Mouse (Mus musculus) Muller cell, postnatal 12 days (primary cell): ENCODE data around the gene Specc1.

Experiments
- DNase-seq: peaks from one replicate; pipeline ENCODE4 v3.0.0-alpha.2; 2015; ENCODE audit errors: inconsistent ontology term

Gene Specc1

DNA sequence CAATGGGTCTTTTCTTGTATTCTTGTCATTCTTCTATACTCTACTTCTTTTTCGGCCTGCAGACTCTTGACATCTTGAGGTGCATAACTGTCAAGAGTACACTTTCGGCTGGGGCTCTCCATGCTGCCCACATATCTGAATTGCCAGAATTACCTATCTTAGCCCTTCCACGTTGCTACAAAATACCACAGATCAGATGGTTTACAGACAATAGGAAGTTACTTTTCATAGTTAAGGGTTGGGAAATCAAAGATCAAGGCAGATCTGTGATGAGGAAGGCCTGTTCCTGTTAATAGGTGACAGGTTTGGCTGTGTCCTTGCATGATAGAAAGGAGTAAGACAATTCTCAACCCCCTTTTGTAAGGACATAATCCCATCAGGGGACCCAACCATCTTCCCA lies 209.9 kb downstream of the Specc1 start:
- no peak for DNase-seq

DNA sequence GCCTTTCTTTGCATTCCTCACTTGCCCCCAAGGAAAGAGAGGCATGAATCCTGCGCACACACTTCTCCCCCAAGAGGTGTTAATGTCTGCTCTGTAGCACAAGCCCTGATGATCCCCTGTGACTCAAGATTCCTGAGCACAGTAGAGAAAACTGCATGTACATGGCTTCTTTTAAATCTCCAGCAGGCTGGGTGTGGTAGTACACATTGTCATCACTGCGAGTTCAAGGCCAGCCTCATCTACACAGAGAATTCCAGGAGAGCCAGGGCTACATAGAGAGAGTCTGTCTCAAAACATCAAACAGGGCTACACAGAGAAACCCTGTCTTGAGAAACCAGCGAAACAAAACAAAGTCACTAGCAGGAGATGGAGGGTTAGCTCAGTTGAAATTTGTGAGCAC lies 211.6 kb downstream of the Specc1 start:
- DNase-seq, result no peak

DNA sequence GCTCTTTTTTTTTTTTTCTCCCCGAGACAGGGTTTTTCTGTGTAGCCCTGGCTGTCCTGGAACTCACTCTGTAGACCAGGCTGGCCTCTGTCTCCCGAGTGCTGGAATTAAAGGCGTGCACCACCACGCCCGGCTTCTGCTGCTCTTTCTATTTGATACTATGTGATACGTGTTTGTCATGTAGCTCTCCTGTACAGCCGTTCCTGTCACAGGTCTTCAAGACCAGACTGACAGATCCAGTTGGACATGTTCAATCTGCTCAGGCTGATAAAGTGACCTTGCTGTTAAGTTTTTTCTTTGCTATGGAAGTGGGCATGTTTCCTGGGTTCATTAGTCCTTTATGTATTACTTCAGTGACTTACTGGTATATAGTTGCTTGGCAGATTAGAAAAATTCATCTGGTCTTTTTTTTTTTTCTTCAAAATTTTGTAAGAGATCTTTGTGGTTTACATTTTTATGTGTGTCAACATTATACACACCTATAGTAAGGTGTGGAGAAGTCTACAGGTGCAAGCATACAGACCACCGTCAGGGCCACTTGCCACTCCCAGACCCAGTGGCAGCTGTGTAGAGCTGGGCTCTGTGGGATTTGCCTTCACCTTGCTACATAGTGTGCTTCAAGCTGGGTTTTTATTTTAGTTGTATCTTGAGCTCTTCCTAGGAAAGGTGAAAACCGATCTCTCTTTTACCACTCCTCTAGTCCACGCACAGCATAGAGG lies 221.0 kb downstream of the Specc1 start:
- no peak for DNase-seq

DNA sequence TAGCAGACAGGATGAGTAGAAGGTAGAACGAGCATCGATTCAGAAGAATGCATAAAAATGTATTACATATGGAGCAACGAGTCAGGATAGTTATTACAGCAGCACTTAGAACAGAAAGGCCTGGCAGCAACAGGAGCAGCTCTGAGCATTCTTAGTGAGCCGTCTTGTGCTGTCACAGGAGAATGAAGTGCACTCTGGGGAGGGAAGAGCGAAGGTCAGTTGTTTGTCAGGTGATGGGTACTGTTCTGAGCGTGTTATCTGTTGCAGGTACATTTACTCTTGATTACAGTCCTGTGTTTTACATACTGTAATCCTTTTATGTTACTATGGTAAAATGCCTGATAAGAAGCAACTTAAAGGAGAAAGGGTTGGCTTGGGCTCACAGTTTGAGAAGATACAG lies 224.2 kb downstream of the Specc1 start:
- DNase-seq, result no peak

DNA sequence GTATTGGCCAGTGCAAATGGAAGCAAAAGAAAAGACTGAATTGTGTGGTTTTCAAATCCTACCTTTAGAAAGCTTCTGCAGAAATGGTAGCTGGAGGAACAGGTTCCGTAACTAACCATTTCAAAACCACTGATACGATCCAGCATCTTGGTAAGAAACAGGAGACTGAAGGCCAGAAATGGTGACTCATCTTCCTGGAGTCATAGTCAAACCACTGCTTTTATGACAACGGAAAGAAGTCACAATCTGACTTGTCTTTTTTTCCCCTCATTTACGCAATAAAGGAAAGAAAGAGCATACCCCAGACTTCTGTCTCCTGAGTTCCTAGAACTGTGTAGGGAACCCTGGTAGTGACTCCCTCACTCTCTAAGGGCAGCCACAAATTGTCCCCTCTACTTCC lies 228.3 kb downstream of the Specc1 start:
- peak; percentile 17 for DNase-seq

DNA sequence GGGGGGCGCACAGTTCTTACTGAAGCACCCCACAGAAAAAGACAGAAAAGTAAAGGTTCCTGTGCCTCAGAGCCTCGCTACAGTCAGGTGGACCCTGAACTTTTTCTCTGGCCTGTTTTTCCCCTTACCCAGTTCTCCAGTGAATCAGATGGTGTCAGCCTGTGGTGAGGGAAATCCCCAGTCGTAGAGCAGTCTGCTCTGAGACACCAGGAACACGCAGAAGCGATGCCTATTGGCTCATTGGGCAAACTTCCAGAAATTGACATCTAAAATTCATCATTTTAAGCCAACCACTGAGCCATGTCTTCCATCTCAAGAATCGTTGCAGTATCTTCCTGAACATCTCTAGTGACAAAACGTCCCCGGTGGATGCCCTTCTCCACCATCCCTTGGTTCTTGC lies 230.5 kb downstream of the Specc1 start:
- DNase-seq, result no peak

DNA sequence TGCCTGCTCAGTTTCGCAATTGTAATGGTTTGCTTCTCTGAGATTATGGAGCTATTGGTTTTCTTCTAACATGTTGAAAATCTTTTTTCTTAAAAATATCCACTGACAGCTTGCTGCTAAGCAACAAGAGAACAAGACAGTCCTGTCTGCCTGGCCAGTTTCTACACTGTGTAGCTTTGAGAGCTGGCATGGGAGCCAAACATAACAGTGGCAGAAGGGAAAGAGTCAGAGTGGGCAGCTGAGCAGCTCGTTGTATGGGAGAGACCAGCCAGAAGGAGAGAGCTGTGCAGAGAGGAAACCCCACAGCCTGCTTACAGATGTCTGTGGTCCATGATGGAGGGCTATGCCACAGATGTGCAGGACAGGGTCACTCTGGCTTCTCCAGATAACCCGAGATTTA lies 235.5 kb downstream of the Specc1 start:
- no peak for DNase-seq

DNA sequence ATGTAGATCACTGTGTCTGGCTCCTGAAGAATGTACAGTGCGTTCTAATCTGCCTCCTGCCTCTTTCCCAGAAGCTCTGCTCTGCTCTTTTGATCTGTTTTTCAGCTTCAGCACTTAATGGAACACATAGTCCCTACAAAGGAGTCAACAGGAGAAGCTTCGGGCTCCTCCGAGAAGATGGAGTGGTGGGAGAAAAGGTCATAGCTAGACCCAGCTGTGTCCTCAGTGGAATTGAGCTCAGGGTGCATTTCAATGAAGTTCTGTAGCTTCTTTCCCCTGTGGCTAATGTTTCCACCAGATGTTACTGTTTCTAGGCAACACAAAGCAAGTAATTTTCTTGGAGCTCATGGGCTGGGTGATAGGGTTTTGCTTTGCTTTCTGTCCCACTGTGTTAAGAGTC lies 236.6 kb downstream of the Specc1 start:
- no peak for DNase-seq

DNA sequence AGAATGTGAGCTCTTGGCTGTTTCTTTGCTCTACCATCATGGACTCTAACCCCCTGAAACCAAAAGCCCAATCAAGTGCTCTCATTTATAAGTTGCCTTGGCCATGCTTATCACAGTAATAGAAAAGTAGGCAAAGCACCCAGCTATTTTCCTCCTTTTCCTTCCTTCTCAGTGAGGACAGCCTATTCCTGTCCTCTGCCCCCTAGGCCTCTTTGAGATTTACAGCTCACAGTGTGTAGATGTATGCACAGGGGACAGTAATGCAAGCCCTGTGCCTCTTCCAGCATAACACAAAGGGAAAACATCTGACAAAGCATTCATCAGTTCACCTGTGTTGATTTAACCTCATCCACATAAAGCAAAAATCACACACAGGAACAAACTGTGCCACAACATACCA lies 237.7 kb downstream of the Specc1 start:
- no peak for DNase-seq

DNA sequence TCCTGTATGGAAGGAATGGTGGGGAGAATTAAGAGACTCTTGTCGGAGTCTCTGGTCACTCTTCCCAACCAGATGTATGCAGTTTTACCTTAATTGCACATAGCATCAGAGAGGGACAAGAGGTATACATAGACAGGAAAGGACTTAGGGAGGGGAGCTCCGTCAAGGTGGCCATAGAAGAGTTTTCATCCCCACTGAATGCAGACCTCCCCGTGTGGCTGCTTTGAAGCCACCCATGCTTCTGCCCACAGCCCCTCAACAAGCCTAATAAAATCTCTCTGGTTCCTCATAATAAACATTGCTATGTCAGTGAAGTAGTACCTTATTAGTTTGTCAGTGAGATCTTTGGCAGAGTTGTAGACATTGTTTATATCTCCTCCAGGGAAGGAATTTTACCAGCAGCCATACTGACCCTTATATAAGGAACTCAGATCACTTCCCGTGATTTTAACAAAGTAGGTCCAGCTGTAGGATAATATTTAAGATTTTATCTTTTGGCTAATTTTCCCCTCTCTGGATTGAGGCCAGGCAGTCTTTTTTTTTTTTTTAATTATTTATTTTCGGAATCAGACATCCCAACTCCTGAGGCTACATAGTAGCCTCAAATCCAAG lies 244.4 kb downstream of the Specc1 start:
- DNase-seq, result no peak

DNA sequence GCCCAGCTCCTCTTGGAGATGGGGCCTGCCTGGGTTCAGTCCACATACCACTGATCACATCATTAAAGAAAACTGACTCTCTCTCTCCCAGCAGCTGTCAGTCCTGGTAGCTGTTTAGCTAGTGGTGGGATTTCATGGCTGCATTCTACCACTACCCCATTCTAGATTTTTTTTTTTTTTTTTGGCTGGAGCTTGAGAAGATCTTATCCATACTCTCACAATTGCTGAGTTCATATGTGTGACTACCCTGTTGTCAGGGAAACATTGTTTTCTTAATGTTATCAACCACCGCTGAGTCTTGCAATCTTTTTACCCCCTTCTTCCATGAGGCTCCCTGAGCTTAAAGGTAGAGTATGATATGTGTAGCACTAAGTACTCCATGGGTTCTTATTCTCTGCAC lies 246.1 kb downstream of the Specc1 start:
- no peak for DNase-seq

DNA sequence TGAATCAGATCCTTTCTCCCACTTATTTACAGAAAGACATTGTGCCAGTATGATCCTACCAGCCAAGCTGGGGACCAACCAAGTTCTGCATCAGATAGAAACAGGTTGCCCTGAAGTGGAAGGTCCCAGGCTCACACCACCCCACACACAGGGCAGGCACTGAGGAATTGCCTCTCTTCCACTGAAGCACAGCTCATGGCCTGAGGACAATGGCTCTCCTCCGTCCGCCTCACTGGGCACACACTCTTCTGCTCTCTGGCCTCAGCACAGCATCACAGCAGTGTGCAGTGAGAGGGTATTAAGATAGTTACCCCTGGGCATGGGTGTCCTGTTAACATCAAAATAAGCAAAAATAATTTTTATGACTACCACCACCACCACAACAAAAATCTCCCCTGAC lies 252.5 kb downstream of the Specc1 start:
- peak; percentile 57 for DNase-seq

DNA sequence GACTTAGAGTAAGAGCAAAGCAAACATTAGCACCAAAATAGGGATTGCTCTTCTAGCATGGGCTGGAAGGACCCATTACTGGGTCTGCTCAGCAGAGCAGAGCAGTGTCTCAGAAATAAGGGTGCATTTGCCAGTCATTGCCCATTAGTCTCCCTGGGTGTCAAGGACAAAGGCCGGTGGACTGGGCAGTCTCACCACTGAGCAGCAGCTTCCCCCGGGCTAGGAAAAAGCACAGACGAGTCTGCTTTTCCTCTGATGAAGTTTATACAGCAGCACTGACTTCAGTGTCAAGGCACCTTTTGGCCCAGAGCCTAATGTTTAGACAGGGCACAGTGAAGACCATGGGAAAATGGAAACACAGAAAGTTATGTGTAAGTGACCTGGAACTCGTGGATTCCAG lies 253.3 kb downstream of the Specc1 start:
- DNase-seq, result no peak

DNA sequence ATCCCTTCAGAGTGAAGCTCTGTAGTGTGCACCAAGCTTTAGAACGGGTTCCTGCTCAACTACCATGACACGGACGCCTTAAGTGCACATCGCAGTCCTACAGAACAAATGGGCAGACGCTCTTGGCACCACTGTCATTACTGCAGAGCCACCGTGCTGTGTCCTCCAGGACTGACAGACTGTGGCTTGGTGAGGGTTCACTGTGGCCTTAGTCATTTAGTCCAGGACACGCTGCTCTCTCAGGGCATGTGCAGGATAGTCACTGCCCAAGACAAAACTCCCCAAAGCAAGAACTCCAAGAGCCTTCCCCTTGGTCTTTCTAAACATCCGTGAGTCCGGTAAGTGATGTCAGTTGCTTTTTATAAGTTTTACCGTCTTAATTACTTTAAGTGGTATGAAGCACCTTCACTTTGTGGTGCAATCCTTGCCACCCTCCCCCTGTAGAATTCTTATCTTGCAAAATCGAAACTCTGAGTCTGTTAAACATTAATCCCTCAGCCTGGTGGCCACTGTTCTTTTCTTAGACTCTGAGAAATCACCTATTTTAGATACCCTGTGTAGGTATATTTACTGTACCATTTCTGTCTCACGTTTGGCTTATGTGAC lies 256.9 kb downstream of the Specc1 start:
- no peak for DNase-seq

DNA sequence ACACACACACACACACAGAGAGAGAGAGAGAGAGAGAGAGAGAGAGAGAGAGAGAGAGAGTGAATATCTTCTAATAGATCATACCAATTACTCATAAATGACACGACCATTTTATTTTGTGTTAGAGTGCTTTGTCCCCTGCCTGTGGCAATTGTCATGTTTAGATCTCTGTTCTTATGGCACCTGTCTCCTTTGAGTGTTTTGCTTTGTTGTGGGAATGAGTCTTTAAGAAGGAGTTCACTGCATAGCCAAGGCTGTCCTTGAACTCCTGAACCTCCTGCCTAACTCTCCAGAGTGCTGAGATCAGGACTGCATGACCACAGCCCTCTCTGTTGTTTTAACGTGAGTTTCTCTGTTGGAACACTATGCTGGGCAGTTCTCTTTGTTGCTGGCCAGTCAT lies 258.5 kb downstream of the Specc1 start:
- no peak for DNase-seq

DNA sequence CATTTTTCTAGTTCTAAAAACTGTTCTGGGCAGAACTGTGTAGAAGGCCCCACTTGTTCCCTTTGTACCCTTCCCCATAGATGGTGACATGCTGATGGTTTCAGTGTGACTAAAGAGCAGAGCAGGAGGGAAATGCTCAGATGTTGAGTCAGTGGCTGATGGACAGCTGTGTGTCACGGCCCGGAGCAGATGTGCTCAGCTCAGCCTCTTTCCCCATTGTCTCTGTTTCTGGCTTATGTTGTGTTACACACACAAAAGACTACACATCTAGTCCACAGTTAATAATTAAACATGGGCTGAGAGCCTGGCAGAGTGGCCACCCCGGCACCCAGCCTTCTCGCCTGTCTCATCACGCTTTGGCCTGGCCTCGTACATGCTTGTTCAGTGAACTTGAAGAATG lies 261.2 kb downstream of the Specc1 start:
- DNase-seq, result peak; percentile 72

DNA sequence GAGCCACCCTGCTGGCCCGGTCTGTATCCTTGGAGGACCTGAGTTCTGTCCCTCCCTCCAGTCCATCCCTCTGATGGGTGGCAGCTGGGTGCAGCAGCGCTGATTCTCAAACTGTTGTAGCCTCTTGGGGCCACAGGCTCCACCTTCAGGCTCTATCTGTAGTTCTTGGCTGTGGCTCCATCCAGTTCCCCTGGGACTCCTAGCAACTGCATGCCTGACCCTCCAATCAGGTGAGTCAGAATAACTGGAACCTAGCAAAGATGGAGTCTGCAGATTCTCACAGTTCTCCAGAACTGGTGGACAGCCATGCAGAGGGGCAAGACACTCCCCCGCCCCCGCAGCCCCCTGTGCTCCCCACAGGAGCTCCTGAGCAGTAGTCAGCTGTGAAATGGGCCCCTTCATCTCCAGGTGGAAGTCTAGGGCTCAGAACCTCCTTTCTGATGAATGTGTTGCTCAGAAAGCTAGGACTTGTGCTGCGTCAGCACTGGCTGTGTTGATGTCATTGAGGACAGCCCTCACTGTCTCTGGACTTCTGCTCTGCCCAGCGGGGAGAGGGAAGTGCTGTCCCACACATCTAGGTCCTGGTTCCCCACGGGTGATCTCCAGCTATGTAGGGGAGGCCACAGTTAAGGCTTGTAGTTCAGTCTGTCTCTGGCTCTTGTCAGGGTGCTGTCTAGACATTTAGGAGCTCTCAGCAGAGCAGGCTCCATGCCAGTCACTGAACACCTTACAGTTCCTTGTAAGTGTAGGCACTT lies 264.4 kb downstream of the Specc1 start:
- peak; percentile 50 for DNase-seq

DNA sequence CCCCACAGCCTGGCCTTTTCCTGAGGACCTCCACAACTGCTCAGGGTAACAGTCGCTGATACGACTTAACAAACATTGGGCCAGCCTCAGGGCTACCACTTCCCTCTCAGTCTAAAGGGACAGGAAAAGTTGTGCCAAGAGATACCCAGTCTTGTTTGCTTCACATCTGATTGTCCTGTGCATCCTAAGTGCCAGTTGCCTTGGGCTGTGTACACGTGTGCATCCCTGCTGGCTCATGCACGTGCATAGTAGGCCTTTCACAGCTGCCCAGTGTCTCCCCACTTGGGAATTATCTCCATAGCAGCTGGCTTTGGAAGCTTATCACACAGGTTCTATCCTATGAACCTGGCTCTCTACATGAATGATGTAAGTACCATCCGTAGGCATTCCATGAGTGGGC lies 266.9 kb downstream of the Specc1 start:
- DNase-seq, result no peak

DNA sequence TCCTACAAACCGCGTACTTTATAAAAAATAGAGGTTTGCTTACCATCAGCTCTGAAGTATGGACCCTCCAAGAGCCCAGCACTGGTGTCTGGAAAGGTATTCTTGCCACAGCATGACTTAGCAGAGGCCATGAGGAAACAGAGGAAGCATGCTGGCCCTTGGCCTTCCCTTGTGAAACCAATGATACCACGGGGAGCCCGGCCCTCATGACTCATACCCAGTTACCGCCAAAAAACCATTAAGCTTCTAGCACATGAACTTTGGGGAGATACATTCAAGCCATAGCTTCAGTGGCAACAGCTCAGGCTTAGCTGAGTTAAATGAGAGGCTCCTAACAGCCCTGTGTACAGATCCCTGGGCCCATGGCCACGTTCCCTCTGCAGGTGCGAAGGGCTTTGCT lies 267.4 kb downstream of the Specc1 start:
- DNase-seq, result peak; percentile 66

DNA sequence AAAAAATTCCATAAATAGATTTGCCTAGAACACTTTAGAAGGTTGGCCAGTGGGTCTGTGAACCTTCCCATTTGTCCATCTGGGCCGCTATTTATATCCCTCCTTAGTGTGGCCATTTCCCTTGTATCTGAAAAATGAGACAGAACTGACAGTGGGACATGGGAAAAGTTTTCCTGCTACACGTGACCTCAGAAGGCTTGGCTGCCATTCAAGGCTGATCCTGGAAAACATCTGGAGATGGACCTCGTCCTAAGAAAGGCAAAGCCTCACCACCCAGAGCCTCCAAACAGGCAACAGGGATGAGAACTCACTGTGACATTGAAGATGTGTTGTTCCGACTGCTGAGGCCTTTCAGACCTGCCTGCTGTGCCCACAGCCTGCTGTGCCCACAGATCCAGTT lies 268.2 kb downstream of the Specc1 start:
- DNase-seq, result no peak

DNA sequence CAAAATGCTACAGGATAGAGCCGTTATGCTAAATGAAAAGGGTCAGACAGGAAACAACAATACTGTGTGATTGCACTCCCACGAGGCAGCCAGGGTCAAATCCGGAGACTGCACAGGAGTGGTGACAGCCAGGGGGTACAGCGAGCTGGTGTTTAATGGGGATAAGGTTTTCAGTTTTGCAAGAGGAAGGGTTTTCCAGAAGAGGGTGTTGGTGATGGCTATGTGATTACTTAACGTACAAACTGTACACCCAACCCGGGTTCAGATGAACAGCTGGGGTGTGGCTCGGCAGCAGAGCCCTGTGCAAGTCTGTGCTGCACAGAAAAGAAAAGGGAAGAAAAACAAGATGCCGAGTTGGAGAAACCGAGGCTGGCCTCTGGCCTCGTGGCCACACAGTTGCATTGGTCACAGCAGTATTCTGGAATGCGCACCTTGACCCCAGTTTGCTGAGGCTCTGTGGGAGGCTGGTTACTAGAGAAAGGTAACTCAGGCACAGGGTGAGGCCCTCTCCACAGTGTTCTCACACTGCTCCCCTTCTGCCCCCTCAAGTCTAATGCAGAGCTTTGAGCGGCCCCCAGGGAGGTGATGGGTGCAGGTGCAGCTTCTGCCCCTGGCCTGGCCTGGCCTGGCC lies 284.2 kb downstream of the Specc1 start:
- no peak for DNase-seq

DNA sequence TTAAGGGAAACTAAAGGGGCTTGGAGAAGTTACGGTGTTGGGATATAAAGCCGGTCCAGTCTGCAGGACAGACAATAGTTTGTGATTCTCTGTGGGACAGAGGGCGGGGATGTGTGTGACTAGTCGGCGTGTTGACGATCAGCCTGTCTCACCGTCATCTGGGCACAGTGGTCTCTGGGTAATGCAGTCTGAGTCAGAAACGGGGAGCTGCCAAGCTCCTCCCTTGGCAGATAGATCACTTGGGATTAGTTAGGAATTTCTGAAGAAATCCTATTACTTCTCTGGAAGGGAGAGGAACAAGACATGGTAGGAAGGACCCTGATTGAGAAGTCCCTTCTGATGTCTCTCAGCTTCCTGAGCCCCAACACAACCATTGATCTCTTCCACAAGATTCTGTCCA lies 287.3 kb downstream of the Specc1 start:
- no peak for DNase-seq
